Mouse (Mus musculus): ENCODE measurements around the gene Isl2.

Gene Isl2

GRCm38 (mm10) chr9:55538377-55538776 lies at the start of gene Isl2:
TSS of gene Isl2 (plus strand) at chr9:55538672.
- no peak for DNase-seq (ENCODE audit: low spot score)

GRCm38 (mm10) chr9:55507922-55508321 lies 30.6 kb upstream of the Isl2 start:
- no peak for DNase-seq (ENCODE audit: low spot score)

DNA sequence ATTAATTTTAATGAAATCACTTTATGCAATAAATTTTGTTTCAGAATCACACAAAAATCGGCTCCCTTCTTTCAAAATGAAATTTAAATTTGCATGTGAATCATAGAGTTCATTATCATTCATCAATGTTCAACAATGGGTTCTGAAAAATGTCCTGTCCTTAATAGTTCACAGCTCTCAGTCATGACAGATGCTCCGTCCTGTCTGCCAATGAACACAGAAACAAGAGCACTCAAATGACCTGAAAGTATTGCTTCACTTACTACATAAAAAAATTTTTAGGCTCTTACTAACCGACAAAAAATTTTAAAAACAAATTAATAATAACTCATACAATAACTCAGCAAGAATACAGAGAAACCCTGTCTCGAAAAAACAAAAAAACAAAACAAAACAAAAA lies 29.8 kb upstream of the Isl2 start:
- no peak for DNase-seq (ENCODE audit: low spot score)

- no peak for DNase-seq (ENCODE audit: low spot score)
Observed at GRCm38 (mm10) chr9:55509731-55510130, 28.7 kb upstream of the Isl2 start.

DNA sequence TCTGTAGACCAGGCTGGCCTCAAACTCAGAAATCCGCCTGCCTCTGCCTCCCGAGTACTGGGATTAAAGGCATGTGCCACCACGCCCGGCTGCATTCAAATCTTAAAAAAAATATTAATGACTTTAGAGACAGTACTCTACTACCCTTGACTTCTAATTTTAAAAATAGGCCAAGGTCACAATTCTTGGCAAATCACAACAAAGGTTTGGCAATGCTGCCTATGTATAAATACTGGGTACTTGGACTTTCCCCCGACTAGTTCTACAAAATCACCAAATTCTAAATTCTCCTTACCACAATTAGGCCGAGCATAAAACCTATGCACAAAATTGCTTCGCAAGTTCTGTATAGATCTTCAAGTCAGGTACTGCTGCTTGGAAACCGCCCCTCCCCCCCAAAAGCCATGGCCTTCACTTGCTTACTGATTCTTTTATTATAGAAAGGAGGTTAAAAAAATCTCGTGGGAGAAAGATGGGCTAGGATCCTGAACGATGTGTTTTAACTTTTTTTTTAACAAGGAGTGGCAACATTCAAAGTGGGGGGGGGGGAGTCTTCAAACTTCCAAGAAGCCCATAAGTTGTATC lies 27.7 kb upstream of the Isl2 start:
- DNase-seq (ENCODE audit: low spot score): no peak

GRCm38 (mm10) chr9:55511521-55511993 lies 26.9 kb upstream of the Isl2 start:
- DNase-seq (ENCODE audit: low spot score): peak; percentile 71

GRCm38 (mm10) chr9:55512027-55512543 lies 26.4 kb upstream of the Isl2 start, which contains the start of gene Etfa:
TSS of gene Etfa (minus strand) at chr9:55512243.
- peak; percentile 98 for DNase-seq (ENCODE audit: low spot score)

DNA sequence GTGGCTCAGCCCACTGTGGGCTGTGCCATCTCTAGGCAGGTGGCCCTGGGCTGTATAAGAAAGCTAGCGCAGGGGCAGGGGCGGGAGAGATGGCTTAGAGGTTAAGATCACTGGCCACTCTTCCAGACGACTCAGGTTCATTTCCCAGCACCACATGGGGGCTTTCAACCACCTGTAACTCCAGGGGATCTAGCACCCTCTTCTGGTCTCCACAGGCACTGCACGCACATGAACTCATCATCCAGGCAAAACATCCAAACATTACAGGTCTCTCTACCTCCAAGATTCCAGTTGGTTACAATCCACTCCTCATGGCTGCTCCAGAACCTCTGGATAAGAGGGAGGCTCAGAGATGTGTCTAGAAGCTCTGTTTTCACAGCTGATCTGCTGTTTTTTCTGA lies 12.8 kb upstream of the Isl2 start:
- DNase-seq (ENCODE audit: low spot score): no peak

DNA sequence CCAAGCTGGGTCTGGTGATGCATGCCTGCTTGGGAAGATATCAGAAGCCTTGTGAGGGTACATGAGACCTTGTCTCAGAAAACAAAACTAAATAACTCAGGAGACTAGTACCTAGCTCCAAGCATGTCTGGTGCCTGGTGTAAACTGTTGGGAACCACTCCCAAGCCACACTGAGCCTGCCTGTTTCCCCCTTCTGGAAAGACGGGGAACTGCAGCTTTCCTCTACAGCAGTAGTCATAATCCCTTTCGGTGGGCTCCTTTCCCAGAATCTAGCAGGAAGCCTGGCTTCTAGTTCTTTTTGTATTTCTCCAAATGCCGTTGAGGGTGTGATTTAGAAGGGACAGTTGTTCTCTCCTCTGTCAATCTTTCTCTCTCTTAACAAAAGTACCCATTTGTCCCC lies 2.6 kb upstream of the Isl2 start:
- DNase-seq (ENCODE audit: low spot score): peak; percentile 74

DNA sequence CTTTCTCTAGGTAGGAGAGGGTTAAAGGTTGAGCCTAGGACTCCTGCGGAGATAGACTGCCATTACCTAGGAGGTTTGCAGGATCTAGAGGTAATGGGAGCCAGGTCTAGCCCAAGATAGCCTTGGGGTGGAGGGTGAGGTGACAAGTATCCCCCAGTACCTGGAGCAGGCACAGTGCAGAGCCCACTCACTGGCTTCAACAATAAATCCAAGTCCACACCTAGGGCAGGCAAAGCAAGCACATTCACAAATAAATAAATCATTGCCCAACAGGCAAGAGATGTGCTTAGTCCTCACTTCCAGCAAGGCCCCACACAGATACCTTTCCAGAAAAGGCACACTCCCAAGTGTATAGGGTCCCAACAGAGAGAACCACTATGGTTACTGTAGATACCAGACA lies 534 bp downstream of the Isl2 start:
- DNase-seq (ENCODE audit: low spot score): no peak

- peak; percentile 59 for DNase-seq (ENCODE audit: low spot score)
Observed at GRCm38 (mm10) chr9:55539661-55540390, 1.4 kb downstream of the Isl2 start.

DNA sequence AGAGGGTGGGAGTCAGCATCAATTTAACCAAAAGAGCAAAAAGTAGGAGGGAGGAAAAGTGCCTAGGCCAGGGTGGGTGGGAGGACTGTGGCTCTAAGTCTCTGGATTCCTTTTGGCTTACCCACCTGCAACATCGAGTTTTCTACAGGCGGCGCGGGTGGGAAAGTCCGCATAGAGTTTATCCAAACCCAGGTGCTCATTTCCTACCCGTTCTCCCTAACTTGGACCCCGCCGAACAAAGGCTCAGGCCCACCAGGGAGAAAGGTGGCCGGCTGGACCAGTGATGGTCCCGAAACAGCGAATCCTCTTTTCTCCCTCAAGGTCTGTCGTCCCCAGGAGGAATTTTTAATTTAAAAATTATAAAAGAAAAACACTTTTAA lies 1.9 kb downstream of the Isl2 start:
- DNase-seq (ENCODE audit: low spot score): no peak

DNA sequence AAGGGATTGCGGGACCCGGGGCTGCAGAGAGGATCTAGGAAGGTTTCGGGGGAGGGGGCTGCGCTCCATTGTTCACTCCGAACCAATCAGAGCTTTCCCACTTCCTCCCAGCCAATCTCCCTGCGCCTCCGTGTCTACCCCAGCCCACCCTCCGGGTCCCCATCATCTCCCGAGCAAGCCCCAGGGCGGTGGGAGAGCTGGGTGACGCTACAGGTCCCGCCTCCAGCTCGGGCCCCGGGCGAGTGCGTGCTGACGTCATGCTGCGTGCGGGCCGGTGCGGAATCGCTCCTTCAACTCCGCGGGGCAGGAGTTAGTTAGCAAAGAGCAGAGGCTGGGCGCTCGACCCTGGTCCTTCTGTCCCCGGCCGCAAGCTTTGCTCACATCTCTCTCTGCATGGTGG lies 2.4 kb downstream of the Isl2 start:
- peak; percentile 95 for DNase-seq (ENCODE audit: low spot score)

DNA sequence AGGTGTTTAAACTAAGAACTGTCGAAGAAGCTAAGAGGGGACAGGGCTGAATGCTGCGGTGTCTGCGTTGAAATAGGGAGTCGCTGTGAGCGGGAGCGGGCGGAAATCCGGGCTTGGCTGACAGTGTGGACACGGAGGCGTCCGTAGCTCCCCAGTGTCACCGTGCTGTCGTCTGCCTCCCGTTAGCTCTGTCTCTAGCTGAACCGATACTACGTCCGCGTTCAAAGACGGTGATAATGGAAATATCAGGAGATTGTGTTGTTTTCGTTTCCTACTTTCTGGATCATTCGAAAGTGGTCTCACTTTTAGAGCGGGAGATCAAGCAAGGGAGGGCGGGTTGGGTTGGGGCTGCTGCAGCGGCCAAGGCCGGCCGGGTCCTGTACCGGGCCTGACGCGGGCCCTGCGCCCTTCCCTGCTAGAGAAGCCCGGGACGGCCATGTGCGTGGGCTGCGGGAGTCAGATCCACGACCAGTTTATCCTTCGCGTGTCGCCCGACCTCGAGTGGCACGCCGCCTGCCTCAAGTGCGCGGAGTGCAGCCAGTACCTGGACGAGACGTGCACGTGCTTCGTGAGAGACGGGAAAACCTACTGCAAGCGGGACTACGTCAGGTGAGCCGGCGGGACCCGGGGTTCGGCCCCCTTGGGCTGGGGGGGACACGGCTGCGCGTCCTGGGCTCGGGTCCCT lies 3.4 kb downstream of the Isl2 start:
- DNase-seq (ENCODE audit: low spot score): peak; percentile 54

DNA sequence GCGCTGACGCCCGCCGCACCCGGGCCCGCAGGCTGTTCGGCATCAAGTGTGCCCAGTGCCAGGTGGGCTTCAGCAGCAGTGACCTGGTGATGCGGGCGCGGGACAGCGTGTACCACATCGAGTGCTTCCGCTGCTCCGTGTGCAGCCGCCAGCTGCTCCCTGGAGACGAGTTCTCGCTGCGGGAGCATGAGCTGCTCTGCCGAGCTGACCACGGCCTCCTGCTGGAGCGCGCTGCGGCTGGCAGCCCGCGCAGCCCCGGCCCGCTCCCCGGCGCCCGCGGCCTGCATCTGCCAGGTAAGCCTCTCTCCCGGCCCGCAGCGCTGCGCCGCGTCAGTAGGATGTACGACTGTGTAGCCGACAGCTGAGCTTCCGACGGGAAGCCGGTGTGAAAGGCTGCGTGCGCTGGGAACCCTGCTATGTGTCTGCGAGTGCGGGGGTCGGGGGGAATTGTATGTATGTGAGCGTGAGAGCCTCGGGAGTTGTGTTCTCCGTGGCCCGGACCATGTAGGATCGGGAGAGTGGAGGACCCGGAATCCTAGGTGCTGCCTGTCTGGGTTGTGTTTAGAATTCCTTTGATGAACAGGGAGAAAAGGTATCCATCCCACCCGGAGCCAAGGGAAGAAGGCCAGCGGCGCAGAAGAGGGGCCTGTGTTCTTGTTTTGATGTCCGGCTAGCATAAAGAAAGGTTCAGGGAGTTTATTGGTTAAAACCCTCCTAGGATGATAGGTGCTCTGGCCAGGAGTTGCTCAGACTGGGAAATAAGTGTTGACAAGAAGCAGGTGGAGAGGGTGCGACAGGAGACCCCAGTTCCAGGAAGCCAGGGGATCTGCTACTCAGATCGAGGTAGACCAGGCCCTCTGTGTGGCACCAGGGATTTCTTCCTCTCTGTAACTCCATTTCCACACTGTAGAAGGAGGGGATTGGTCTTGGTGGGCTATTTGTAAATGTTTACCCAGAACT lies 4.2 kb downstream of the Isl2 start:
- peak; percentile 42 for DNase-seq (ENCODE audit: low spot score)

- peak; percentile 38 for DNase-seq (ENCODE audit: low spot score)
Observed at GRCm38 (mm10) chr9:55543336-55543702, 4.8 kb downstream of the Isl2 start.

DNA sequence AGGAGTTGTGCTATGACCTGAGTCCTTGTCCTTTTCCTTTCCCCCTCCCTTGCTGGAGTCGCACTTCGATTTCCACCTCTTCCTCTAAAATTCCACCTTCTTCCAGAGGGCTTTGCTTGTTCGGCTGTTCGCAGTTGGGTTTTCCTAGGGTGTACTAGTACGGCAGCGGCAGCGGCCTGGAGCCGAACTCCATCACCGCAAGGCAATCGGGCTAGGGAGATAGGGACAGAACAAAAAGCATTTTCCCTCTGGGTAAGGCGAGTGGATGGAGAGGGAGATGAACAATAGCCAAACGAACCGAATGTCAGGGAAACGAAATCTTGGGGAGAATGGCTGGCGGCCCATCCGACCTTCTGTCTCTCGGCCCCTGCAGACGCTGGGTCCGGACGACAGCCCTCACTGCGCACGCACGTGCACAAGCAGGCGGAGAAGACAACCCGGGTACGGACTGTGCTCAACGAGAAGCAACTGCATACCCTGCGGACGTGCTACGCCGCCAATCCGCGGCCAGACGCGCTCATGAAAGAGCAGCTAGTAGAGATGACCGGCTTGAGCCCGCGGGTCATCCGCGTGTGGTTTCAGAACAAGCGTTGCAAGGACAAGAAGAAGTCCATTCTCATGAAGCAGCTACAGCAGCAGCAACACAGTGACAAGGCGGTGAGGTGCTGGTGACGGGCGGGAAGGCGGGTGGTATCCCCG lies 5.4 kb downstream of the Isl2 start:
- peak; percentile 77 for DNase-seq (ENCODE audit: low spot score)

DNA sequence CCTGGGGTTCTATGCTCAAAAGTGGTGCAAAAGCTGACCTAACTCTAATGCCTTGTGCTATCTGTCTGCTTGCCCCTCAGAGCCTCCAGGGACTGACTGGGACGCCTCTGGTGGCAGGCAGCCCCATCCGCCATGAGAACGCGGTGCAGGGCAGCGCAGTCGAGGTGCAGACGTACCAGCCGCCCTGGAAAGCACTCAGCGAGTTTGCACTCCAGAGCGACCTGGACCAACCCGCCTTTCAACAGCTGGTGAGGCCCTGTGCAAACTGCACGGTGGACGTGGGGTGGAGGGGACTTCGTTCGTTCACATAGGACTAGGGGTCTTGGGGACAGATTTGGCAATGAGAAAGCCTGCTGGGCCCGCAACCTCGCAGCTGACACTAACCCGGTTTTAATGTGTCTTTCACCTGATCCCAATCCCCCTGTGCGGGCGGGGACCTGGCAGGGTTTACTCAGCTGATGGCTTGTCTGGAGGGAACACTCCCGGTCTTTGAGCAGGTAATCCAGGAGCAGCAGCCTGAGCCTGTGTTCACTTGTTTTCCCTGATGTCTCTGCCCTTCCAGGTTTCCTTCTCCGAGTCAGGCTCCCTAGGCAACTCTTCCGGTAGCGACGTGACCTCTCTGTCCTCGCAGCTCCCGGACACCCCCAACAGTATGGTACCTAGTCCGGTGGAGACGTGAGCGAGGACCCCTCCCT lies 6.5 kb downstream of the Isl2 start:
- DNase-seq (ENCODE audit: low spot score): peak; percentile 59

- DNase-seq (ENCODE audit: low spot score): peak; percentile 9
Observed at GRCm38 (mm10) chr9:55545556-55546175, 7.2 kb downstream of the Isl2 start.

Data from embryo, embryonic 10 days (tissue).